10 mouse cellular contexts compared by ENCODE assay signal in genomic region chr8:125531640-125532039, GRCm38 (mm10). TPM values are rescaled to one million over a fixed set of nuclear protein-coding genes. Genes with fewer than 3 reads are reported as not detected.
DNase-seq lines count a peak whose midpoint lies in the region; ATAC-seq and TF ChIP-seq lines count a peak whose summit lies in the region.
"Had no signal": no experiment of that assay in that cellular context is flagged by ENCODE, and none has a peak within 500 bp of the region (broad histone marks: within the 10 kb centered on the region; RNA-seq: fewer than 3 reads in every experiment).

No protein-coding gene starts in this region.

- TF ChIP-seq CTCF in gastrocnemius, adult 2 months (IDR thresholded peaks at IDR 0.05) = no peak
- TF ChIP-seq CTCF in lung, postnatal 0 days (IDR thresholded peaks at IDR 0.05) = no peak
- TF ChIP-seq CTCF in lung, adult 2 months (IDR thresholded peaks at IDR 0.05; ENCODE audit: insufficient read depth, low read length) = no peak
- TF ChIP-seq CTCF in stomach, postnatal 0 days (IDR thresholded peaks at IDR 0.05; ENCODE audit: low read depth) = no peak

- 35% methylated on average over 1 of the region's 1 CpGs for WGBS in lung, postnatal 0 days
- WGBS in lung, adult 2 months = 31% methylated on average over 1 of the region's 1 CpGs
- WGBS in limb, embryonic 10.5 days = 37% methylated on average over 1 of the region's 1 CpGs
- 67% methylated on average over 1 of the region's 1 CpGs for whole genome bisulfite sequencing in stomach, postnatal 0 days

- no peaks in the 10 kb centered on the region for H3K9me3 ChIP-seq in lung, postnatal 0 days (ENCODE audit: low read length)
- H3K9me3 ChIP-seq in limb, embryonic 10.5 days (replicated peaks) = no peaks in the 10 kb centered on the region
- no peaks in the 10 kb centered on the region for H3K9me3 ChIP-seq in stomach, postnatal 0 days (ENCODE audit: control insufficient read depth, low read length)
- H3K9me3 ChIP-seq: forebrain, embryonic 15.5 days had no signal

- H3K4me3 ChIP-seq in gastrocnemius, adult 2 months = no peak overlapping the region
- H3K4me3 ChIP-seq in lung, postnatal 0 days (ENCODE audit: low read depth, low read length) = no peak overlapping the region
- no peak overlapping the region for H3K4me3 ChIP-seq in lung, adult 2 months (replicated peaks; ENCODE audit: extremely low read depth, low read depth, low read length)
- no peak overlapping the region for H3K4me3 ChIP-seq in limb, embryonic 10.5 days
- no peak overlapping the region for H3K4me3 ChIP-seq in stomach, postnatal 0 days (ENCODE audit: low read depth, low read length)
- H3K4me3 ChIP-seq: forebrain, embryonic 15.5 days had no signal

- peak; percentile 36; the same call in 1 of the 2 replicates for ATAC-seq in lung, postnatal 0 days
- ATAC-seq in stomach, postnatal 0 days (ENCODE audit: low FRiP score, low TSS enrichment) = peak; percentile 59; the same call in 1 of the 2 replicates
- ATAC-seq: forebrain, embryonic 15.5 days had no signal

- peak overlapping the region; percentile 53 for H3K27ac ChIP-seq in gastrocnemius, adult 2 months
- no peak overlapping the region for H3K27ac ChIP-seq in lung, postnatal 0 days (ENCODE audit: low read length)
- peak overlapping the region; percentile 38 for H3K27ac ChIP-seq in limb, embryonic 10.5 days
- peak overlapping the region; percentile 61 for H3K27ac ChIP-seq in stomach, postnatal 0 days (replicated peaks)
- H3K27ac ChIP-seq: forebrain, embryonic 15.5 days had no signal

- DNase-seq in gastrocnemius, adult 2 months = no peak
- no peak for DNase-seq in gastrocnemius, postnatal 14 days
- DNase-seq in lung, postnatal 0 days (ENCODE audit: low spot score) = peak; percentile 50
- no peak for DNase-seq in lung, adult 2 months
- no peak for DNase-seq in limb, embryonic 10.5 days (ENCODE audit: low spot score)
- DNase-seq in stomach, postnatal 0 days (ENCODE audit: low spot score) = no peak
- no peak for DNase-seq in adrenal gland, postnatal 36 days
- no peak for DNase-seq in gastrocnemius, postnatal 10 days
- DNase-seq: layer of hippocampus, postnatal 36 days had no signal

- no peak for TF ChIP-seq POLR2A in lung, adult 2 months (IDR thresholded peaks at IDR 0.05; ENCODE audit: borderline replicate concordance, extremely low read depth, low read depth, low read length)

- H3K36me3 ChIP-seq in lung, postnatal 0 days (ENCODE audit: insufficient read depth, low read length) = no peaks in the 10 kb centered on the region
- no peaks in the 10 kb centered on the region for H3K36me3 ChIP-seq in limb, embryonic 10.5 days
- H3K36me3 ChIP-seq in stomach, postnatal 0 days (ENCODE audit: control insufficient read depth, insufficient read depth, low read length) = no peaks in the 10 kb centered on the region
- H3K36me3 ChIP-seq: forebrain, embryonic 15.5 days had no signal

- H3K4me2 ChIP-seq in lung, postnatal 0 days (replicated peaks; ENCODE audit: low read depth, low read length) = no peak overlapping the region
- no peak overlapping the region for H3K4me2 ChIP-seq in stomach, postnatal 0 days (replicated peaks; ENCODE audit: low read depth)
- H3K4me2 ChIP-seq: forebrain, embryonic 15.5 days had no signal

- no peaks in the 10 kb centered on the region for H3K27me3 ChIP-seq in lung, postnatal 0 days (replicated peaks; ENCODE audit: insufficient read depth, low read length)
- no peaks in the 10 kb centered on the region for H3K27me3 ChIP-seq in limb, embryonic 10.5 days (ENCODE audit: low read depth, poor library complexity, severe bottlenecking)
- H3K27me3 ChIP-seq in stomach, postnatal 0 days (ENCODE audit: control insufficient read depth, insufficient read depth, low read length) = no peaks in the 10 kb centered on the region
- H3K27me3 ChIP-seq: forebrain, embryonic 15.5 days had no signal

- H3K4me1 ChIP-seq in lung, postnatal 0 days (ENCODE audit: insufficient read depth, low read depth, low read length) = peaks cover 21% of the 10 kb centered on the region; the same call in 1 of the 2 replicates
- peaks cover 30% of the 10 kb centered on the region for H3K4me1 ChIP-seq in lung, adult 2 months (ENCODE audit: control insufficient read depth, insufficient read depth, low read length)
- H3K4me1 ChIP-seq in limb, embryonic 10.5 days = peaks cover 74% of the 10 kb centered on the region
- H3K4me1 ChIP-seq in stomach, postnatal 0 days (replicated peaks; ENCODE audit: control insufficient read depth, insufficient read depth) = no peaks in the 10 kb centered on the region; the same call in 1 of the 2 replicates

- no peak overlapping the region for H3K9ac ChIP-seq in lung, postnatal 0 days (replicated peaks; ENCODE audit: low read depth)
- no peak overlapping the region for H3K9ac ChIP-seq in stomach, postnatal 0 days (ENCODE audit: low read length)
- H3K9ac ChIP-seq: forebrain, embryonic 15.5 days had no signal

- no peak for TF ChIP-seq EP300 in lung, postnatal 0 days (IDR thresholded peaks at IDR 0.05)
- no peak for TF ChIP-seq EP300 in stomach, postnatal 0 days (optimal IDR thresholded peaks at IDR 0.05)

- intact Hi-C loops in gastrocnemius, adult 2 months (cut with DNase I) = no loop called here
- intact Hi-C loops in gastrocnemius, postnatal 14 days (cut with DNase I; ENCODE audit: low total_unique reads) = no loop called here

RNA-seq across cellular contexts. Expression of gene Sipa1l2, which starts 38.0 kb away (rescaled TPM):
- 10 to 100 TPM in 1 of 2 experiments, 1 to 10 TPM in 1; 4.5 to 10.8 TPM for total RNA-seq in gastrocnemius, adult 2 months (2021)
- total RNA-seq in gastrocnemius, postnatal 14 days (2021) = 10 to 100 TPM in 1 of 2 experiments, 1 to 10 TPM in 1; 8.8 to 10.1 TPM
- 9.4 and 11.1 TPM in 2 replicates for polyA plus RNA-seq in lung, postnatal 0 days (2015; fragmentation: Nextera tagmentation; extraction: Ambion mirVana)
- 36.3 and 38.6 TPM in 2 replicates for polyA plus RNA-seq in lung, adult 2 months (2012; rRNA removed)
- polyA plus RNA-seq in limb, embryonic 10.5 days (2016; fragmentation: Nextera tagmentation; extraction: Ambion mirVana) = 11.0 and 13.9 TPM in 2 replicates
- 3.1 and 3.6 TPM in 2 replicates for polyA plus RNA-seq in stomach, postnatal 0 days (2015; fragmentation: Nextera tagmentation; extraction: Ambion mirVana)
- total RNA-seq in adrenal gland, postnatal 36 days (2021) = 10 to 100 TPM; 53.1 to 63.7 TPM
- total RNA-seq in gastrocnemius, postnatal 10 days (2021) = 10 to 100 TPM; 12.9 to 16.7 TPM
